Mouse (Mus musculus) limb, embryonic 12.5 days (tissue): Measurements from ENCODE around the gene Gkn2. TPM values are rescaled to one million over a fixed set of nuclear protein-coding genes. Genes with fewer than 3 reads are reported as not detected.

Source experiments
- ATAC-seq: fragments of 200-750 bp; cut with Nextera tagmentation; 2 replicates; pipeline ENCODE4 v1.8.0; 2017; ENCODE audit warnings: low read depth, moderate TSS enrichment; ENCODE audit not compliant: insufficient number of reproducible peaks, insufficient read depth, low FRiP score, low TSS enrichment
- H3K27ac ChIP-seq: fragments of 300-500 bp; sonication (generic); 2 replicates; pipeline ENCODE4 v1.5.1; 2016; ENCODE audit warnings: mild to moderate bottlenecking, moderate library complexity
- H3K27me3 ChIP-seq: fragments of 300-500 bp; sonication (generic); 2 replicates; pipeline ENCODE4 v1.6.1; 2016; ENCODE audit warnings: mild to moderate bottlenecking, moderate library complexity
- H3K36me3 ChIP-seq: fragments of 300-500 bp; sonication (generic); 2 replicates; pipeline ENCODE4 v1.6.1; 2016; ENCODE audit warnings: mild to moderate bottlenecking, moderate library complexity
- H3K4me1 ChIP-seq: fragments of 300-500 bp; sonication (generic); replicated peaks from 2 replicates; pipeline ENCODE4 v1.6.1; 2016
- H3K4me2 ChIP-seq: fragments of 300-500 bp; sonication (generic); 2 replicates; pipeline ENCODE4 v1.6.1; 2016; ENCODE audit warnings: mild to moderate bottlenecking, moderate library complexity
- H3K4me3 ChIP-seq: fragments of 300-500 bp; sonication (generic); replicated peaks from 2 replicates; pipeline ENCODE4 v1.5.1; 2016; ENCODE audit warnings: mild to moderate bottlenecking
- H3K9ac ChIP-seq: fragments of 300-500 bp; sonication (generic); replicated peaks from 2 replicates; pipeline ENCODE4 v1.6.1; 2016; ENCODE audit warnings: mild to moderate bottlenecking, moderate library complexity
- H3K9me3 ChIP-seq: fragments of 300-500 bp; sonication (generic); 2 replicates; pipeline ENCODE4 v1.6.1; 2016; ENCODE audit warnings: mild to moderate bottlenecking, moderate library complexity
- WGBS: fragments of 180-500 bp; shearing (Covaris S2); methylation state at CpG from one replicate; pipeline ENCODE4 v1.1.7; 2016; 5-methylcytosine and 5-hydroxymethylcytosine counted together
- polyA plus RNA-seq: library from polyadenylated mRNA; unstranded; fragments of >200 nt; fragmentation: Nextera tagmentation; extraction: Ambion mirVana; gene quantifications from 2 replicates; pipeline ENCODE4 v1.2.1, GENCODE M21; 2016

Gene Gkn2
- polyA plus RNA-seq, 1 experiment from 2014 or later, result not detected

GRCm38 (mm10) chr6:87369223-87369622, 3.9 kb upstream of the Gkn2 start:
- no peak overlapping the region for H3K27ac ChIP-seq
- no peaks in the 10 kb centered on the region for H3K9me3 ChIP-seq
- H3K36me3 ChIP-seq, result no peaks in the 10 kb centered on the region
- no peak overlapping the region for H3K4me2 ChIP-seq
- H3K27me3 ChIP-seq, result no peaks in the 10 kb centered on the region
- no peaks in the 10 kb centered on the region for H3K4me1 ChIP-seq
- no peak for ATAC-seq
- no peak overlapping the region for H3K4me3 ChIP-seq
- H3K9ac ChIP-seq, result no peak overlapping the region
- 92% methylated on average over 5 of the region's 5 CpGs for WGBS

- WGBS, result 13% methylated on average over 24 of the region's 24 CpGs
- no peak for ATAC-seq
- peak overlapping the region; percentile 31 for H3K4me3 ChIP-seq
- peak overlapping the region; percentile 57 for H3K4me2 ChIP-seq
- no peak overlapping the region for H3K27ac ChIP-seq
- H3K9ac ChIP-seq, result 0 out of 2 replicates have a peak overlapping the region, but pooled peaks have one; percentile 12
- H3K9me3 ChIP-seq, result no peaks in the 10 kb centered on the region
- no peaks in the 10 kb centered on the region for H3K4me1 ChIP-seq
- H3K36me3 ChIP-seq, result no peaks in the 10 kb centered on the region
- peaks cover 44% of the 10 kb centered on the region for H3K27me3 ChIP-seq
Observed at GRCm38 (mm10) chr6:87383926-87384691, 11.0 kb downstream of the Gkn2 start.

GRCm38 (mm10) chr6:87384761-87385160, 11.6 kb downstream of the Gkn2 start:
- Histone ChIP-seq H3K36me3 (no peaks in the 10 kb centered on the region), H3K9me3 (no peaks in the 10 kb centered on the region), H3K4me2 (peak overlapping the region; percentile 57; the same call in 1 of the 2 replicates), H3K4me1 (no peaks in the 10 kb centered on the region), H3K9ac (no peak overlapping the region), H3K27ac (no peak overlapping the region), H3K27me3 (peaks cover 44% of the 10 kb centered on the region), H3K4me3 (no peak overlapping the region)
- WGBS, result 63% methylated on average over 5 of the region's 6 CpGs
- no peak for ATAC-seq

- Histone ChIP-seq H3K4me3 (no peak overlapping the region), H3K9me3 (no peaks in the 10 kb centered on the region), H3K4me1 (no peaks in the 10 kb centered on the region), H3K9ac (no peak overlapping the region), H3K36me3 (no peaks in the 10 kb centered on the region), H3K27ac (no peak overlapping the region), H3K4me2 (no peak overlapping the region), H3K27me3 (peaks cover 38% of the 10 kb centered on the region)
- ATAC-seq, result no peak
- 10% methylated on average over 7 of the region's 7 CpGs for WGBS
Observed at GRCm38 (mm10) chr6:87386203-87386602, 13.0 kb downstream of the Gkn2 start.

GRCm38 (mm10) chr6:87386681-87387080, 13.5 kb downstream of the Gkn2 start:
- peaks cover 38% of the 10 kb centered on the region for H3K27me3 ChIP-seq
- no peak overlapping the region for H3K4me2 ChIP-seq
- H3K4me3 ChIP-seq, result no peak overlapping the region
- H3K9me3 ChIP-seq, result no peaks in the 10 kb centered on the region
- ATAC-seq, result no peak
- H3K27ac ChIP-seq, result no peak overlapping the region
- WGBS, result 81% methylated on average over 10 of the region's 10 CpGs
- no peaks in the 10 kb centered on the region for H3K4me1 ChIP-seq
- no peaks in the 10 kb centered on the region for H3K36me3 ChIP-seq
- no peak overlapping the region for H3K9ac ChIP-seq

- H3K27ac ChIP-seq, result no peak within 1 kb of the TSS
- H3K9me3 ChIP-seq, result no peaks in the 10 kb centered on the region
- H3K4me2 ChIP-seq, result no peak within 1 kb of the TSS
- H3K9ac ChIP-seq, result no peak within 1 kb of the TSS
- no peaks in the 10 kb centered on the region for H3K4me1 ChIP-seq
- H3K36me3 ChIP-seq, result no peaks in the 10 kb centered on the region
- no peak within 1 kb of the TSS for H3K4me3 ChIP-seq
- H3K27me3 ChIP-seq, result peaks cover 19% of the 10 kb centered on the region
- no peak for ATAC-seq
- WGBS, result 74% methylated on average over 7 of the region's 7 CpGs
Observed at GRCm38 (mm10) chr6:87388877-87389276, 15.7 kb downstream of the Gkn2 start, which contains the start of gene Gkn3. Gene Gkn3 (minus strand): TSS chr6:87388935.

- WGBS, result 34% methylated on average over 5 of the region's 5 CpGs
- Histone ChIP-seq H3K4me3 (no peak overlapping the region), H3K27me3 (peaks cover 15% of the 10 kb centered on the region), H3K27ac (no peak overlapping the region), H3K9me3 (no peaks in the 10 kb centered on the region), H3K4me2 (no peak overlapping the region), H3K36me3 (no peaks in the 10 kb centered on the region), H3K4me1 (no peaks in the 10 kb centered on the region), H3K9ac (no peak overlapping the region)
- no peak for ATAC-seq
Observed at GRCm38 (mm10) chr6:87389455-87389989, 16.4 kb downstream of the Gkn2 start.

- ATAC-seq, result no peak
- Histone ChIP-seq H3K4me1 (no peaks in the 10 kb centered on the region), H3K27me3 (0 out of 2 replicates have a peak, but pooled peaks cover 3% of the 10 kb centered on the region), H3K27ac (no peak overlapping the region), H3K9me3 (no peaks in the 10 kb centered on the region), H3K4me2 (no peak overlapping the region), H3K9ac (no peak overlapping the region), H3K4me3 (no peak overlapping the region), H3K36me3 (no peaks in the 10 kb centered on the region)
- WGBS, result 73% methylated on average over 8 of the region's 8 CpGs
Observed at GRCm38 (mm10) chr6:87393466-87394205, 20.5 kb downstream of the Gkn2 start.

- Histone ChIP-seq H3K4me3 (no peak overlapping the region), H3K27me3 (0 out of 2 replicates have a peak, but pooled peaks cover 3% of the 10 kb centered on the region), H3K9me3 (no peaks in the 10 kb centered on the region), H3K27ac (no peak overlapping the region), H3K4me2 (no peak overlapping the region), H3K36me3 (no peaks in the 10 kb centered on the region), H3K4me1 (no peaks in the 10 kb centered on the region; the same call in 1 of the 2 replicates), H3K9ac (no peak overlapping the region)
- no peak for ATAC-seq
- WGBS, result 87% methylated on average over 9 of the region's 9 CpGs
Observed at GRCm38 (mm10) chr6:87394783-87395182, 21.6 kb downstream of the Gkn2 start.

GRCm38 (mm10) chr6:87399137-87399536, 26.0 kb downstream of the Gkn2 start:
- H3K4me2 ChIP-seq, result no peak overlapping the region
- no peak overlapping the region for H3K9ac ChIP-seq
- no peak overlapping the region for H3K4me3 ChIP-seq
- H3K27me3 ChIP-seq, result 0 out of 2 replicates have a peak, but pooled peaks cover 3% of the 10 kb centered on the region
- no peak overlapping the region for H3K27ac ChIP-seq
- ATAC-seq, result no peak
- no peaks in the 10 kb centered on the region for H3K9me3 ChIP-seq
- no peaks in the 10 kb centered on the region; the same call in 1 of the 2 replicates for H3K4me1 ChIP-seq
- H3K36me3 ChIP-seq, result no peaks in the 10 kb centered on the region
- WGBS, result 2% methylated on average over 5 of the region's 5 CpGs

- Histone ChIP-seq H3K36me3 (no peaks in the 10 kb centered on the region), H3K9ac (no peak overlapping the region), H3K4me2 (no peak overlapping the region), H3K27me3 (0 out of 2 replicates have a peak, but pooled peaks cover under 1% of the 10 kb centered on the region), H3K9me3 (no peaks in the 10 kb centered on the region), H3K27ac (no peak overlapping the region), H3K4me1 (no peaks in the 10 kb centered on the region; the same call in 1 of the 2 replicates), H3K4me3 (no peak overlapping the region)
- 55% methylated on average over 4 of the region's 4 CpGs for WGBS
- no peak for ATAC-seq
Observed at GRCm38 (mm10) chr6:87399886-87400566, 26.9 kb downstream of the Gkn2 start.
